Mouse (Mus musculus) hindbrain, embryonic 11.5 days (tissue): Measurements from ENCODE around the gene Tgm7. TPM values are rescaled to one million over a fixed set of nuclear protein-coding genes. Genes with fewer than 3 reads are reported as not detected.
A peak's percentile ranks its signal among the peaks of the same experiment; 100 is the strongest.

Source experiments
- ATAC-seq: fragments of 200-750 bp; cut with Nextera tagmentation; 2 replicates; pipeline ENCODE4 v1.8.0; 2017; ENCODE audit warnings: mild to moderate bottlenecking, moderate TSS enrichment, moderate library complexity; ENCODE audit not compliant: low FRiP score
- DNase-seq: peaks from one replicate; pipeline ENCODE4 v3.0.0-alpha.2; 2015; ENCODE audit warnings: low spot score
- H3K27ac ChIP-seq: fragments of 300-500 bp; sonication (generic); 2 replicates; pipeline ENCODE4 v1.5.1; 2014; ENCODE audit warnings: mild to moderate bottlenecking, low read depth, low read length
- H3K27me3 ChIP-seq: fragments of 300-500 bp; sonication (generic); 2 replicates; pipeline ENCODE4 v1.6.1; 2014; ENCODE audit warnings: mild to moderate bottlenecking, low read length, moderate library complexity, mixed read lengths; ENCODE audit not compliant: control insufficient read depth, insufficient read depth
- H3K36me3 ChIP-seq: fragments of 300-500 bp; sonication (generic); 2 replicates; pipeline ENCODE4 v1.6.1; 2014; ENCODE audit warnings: mild to moderate bottlenecking, low read length, moderate library complexity, mixed read lengths; ENCODE audit not compliant: control insufficient read depth, insufficient read depth
- H3K4me1 ChIP-seq: fragments of 300-500 bp; sonication (generic); replicated peaks from 2 replicates; pipeline ENCODE4 v1.6.1; 2014; ENCODE audit warnings: low read length, mixed read lengths; ENCODE audit not compliant: control insufficient read depth, insufficient read depth
- H3K4me2 ChIP-seq: fragments of 300-500 bp; sonication (generic); replicated peaks from 2 replicates; pipeline ENCODE4 v1.6.1; 2014; ENCODE audit warnings: mild to moderate bottlenecking, low read depth, low read length
- H3K4me3 ChIP-seq: fragments of 300-500 bp; sonication (generic); 2 replicates; pipeline ENCODE4 v1.5.1; 2014; ENCODE audit warnings: low read depth, low read length
- H3K9ac ChIP-seq: fragments of 300-500 bp; sonication (generic); 2 replicates; pipeline ENCODE4 v1.6.1; 2014; ENCODE audit warnings: low read depth, low read length
- H3K9me3 ChIP-seq: fragments of 300-500 bp; sonication (generic); 2 replicates; pipeline ENCODE4 v1.6.1; 2016; ENCODE audit warnings: low read length; ENCODE audit not compliant: control insufficient read depth
- WGBS: fragments of 180-500 bp; shearing (Covaris S2); extraction: QIAGEN DNeasy Blood & Tissue Kit; methylation state at CpG from one replicate; pipeline ENCODE4 v1.1.7; 2014; 5-methylcytosine and 5-hydroxymethylcytosine counted together
- polyA plus RNA-seq: library from polyadenylated mRNA; unstranded; fragments of >200 nt; fragmentation: Nextera tagmentation; extraction: Ambion mirVana; gene quantifications from 2 replicates; pipeline ENCODE4 v1.2.1, GENCODE M21; 2014

Tgm7 gene
- polyA plus RNA-seq: not detected in 2 replicates

DNA sequence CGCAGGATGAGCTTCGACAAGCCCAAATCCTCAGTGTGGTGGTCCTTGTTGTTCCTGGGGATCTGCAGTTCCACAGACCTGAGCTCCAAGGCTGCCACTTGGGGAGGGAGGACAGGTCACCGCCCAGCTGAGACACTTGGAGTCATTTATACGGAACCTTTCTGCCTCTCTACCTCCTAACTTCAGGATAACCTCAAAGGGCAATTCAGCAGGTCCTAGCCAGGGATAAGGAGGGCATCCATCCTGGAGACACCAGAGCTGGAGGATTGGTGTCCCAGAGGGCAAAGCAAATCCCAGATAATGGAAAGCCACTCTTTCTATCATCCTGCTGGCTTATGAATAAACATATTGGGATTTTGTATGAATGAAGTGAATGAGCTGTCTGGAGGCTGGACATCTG is at the start of gene Tgm7:
Gene Tgm7, minus strand, starts transcription at position 101 of the 400 bp plus-strand sequence.
- DNase-seq: no peak
- no peak within 1 kb of the TSS for H3K9ac ChIP-seq
- ATAC-seq: no peak
- no peak within 1 kb of the TSS for H3K4me3 ChIP-seq
- no peaks in the 10 kb centered on the region for H3K27me3 ChIP-seq
- H3K36me3 ChIP-seq: no peaks in the 10 kb centered on the region
- H3K27ac ChIP-seq: no peak within 1 kb of the TSS
- WGBS: 88% methylated on average over 4 of the region's 4 CpGs
- H3K4me2 ChIP-seq: no peak within 1 kb of the TSS
- no peaks in the 10 kb centered on the region for H3K4me1 ChIP-seq
- H3K9me3 ChIP-seq: no peaks in the 10 kb centered on the region

DNA sequence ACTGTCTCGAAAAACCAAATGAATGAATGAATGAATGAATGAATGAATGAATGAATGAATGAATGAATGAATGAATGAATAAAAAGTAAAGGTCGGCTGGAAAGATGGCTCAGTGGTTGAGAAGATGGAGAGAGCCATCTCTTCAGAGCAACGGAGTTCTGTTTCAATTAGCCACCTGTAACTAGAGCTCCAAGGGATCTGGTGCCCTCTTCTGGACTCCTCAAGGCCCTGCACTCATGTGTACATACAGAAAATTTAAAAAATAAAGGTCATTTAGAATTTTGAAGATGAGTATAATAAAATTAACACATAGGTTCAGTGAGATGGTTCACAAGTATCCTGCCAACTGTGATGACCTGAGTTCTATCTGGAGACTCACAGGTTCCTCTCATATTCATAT is 43.5 kb upstream of the Tgm7 start:
- no peaks in the 10 kb centered on the region for H3K4me1 ChIP-seq
- H3K9ac ChIP-seq: no peak overlapping the region
- WGBS: 86% methylated on average over 3 of the region's 3 CpGs
- no peak overlapping the region for H3K4me2 ChIP-seq
- H3K27ac ChIP-seq: no peak overlapping the region
- ATAC-seq: no peak
- peaks cover 3% of the 10 kb centered on the region; the same call in 1 of the 2 replicates for H3K36me3 ChIP-seq
- no peak for DNase-seq
- no peaks in the 10 kb centered on the region for H3K9me3 ChIP-seq
- no peaks in the 10 kb centered on the region for H3K27me3 ChIP-seq
- no peak overlapping the region for H3K4me3 ChIP-seq

DNA sequence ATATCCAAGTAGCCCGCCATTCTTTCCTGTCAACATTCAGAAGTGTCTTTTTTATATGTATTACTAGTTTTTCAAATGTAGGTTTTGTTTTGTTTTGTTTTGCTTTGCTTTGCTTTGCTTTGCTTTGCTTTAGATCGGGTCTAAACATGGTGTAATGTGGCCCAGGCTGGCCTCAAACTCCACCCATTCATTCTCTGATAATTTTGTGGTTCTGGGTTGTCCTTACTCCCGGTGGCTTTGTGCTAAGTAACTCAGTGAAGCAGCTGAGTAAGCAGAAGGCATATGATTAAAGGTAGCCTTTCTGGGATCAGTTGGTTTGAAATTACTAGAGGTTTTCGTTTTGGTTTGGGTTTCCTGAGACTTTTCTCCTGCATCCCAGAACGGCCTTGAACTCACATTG is 40.1 kb upstream of the Tgm7 start:
- Histone ChIP-seq H3K4me3 (no peak overlapping the region), H3K4me1 (no peaks in the 10 kb centered on the region), H3K9me3 (no peaks in the 10 kb centered on the region), H3K36me3 (no peaks in the 10 kb centered on the region), H3K9ac (no peak overlapping the region), H3K27me3 (no peaks in the 10 kb centered on the region), H3K27ac (no peak overlapping the region), H3K4me2 (no peak overlapping the region)
- no peak for DNase-seq
- no peak for ATAC-seq
- 85% methylated on average over 5 of the region's 5 CpGs for WGBS

DNA sequence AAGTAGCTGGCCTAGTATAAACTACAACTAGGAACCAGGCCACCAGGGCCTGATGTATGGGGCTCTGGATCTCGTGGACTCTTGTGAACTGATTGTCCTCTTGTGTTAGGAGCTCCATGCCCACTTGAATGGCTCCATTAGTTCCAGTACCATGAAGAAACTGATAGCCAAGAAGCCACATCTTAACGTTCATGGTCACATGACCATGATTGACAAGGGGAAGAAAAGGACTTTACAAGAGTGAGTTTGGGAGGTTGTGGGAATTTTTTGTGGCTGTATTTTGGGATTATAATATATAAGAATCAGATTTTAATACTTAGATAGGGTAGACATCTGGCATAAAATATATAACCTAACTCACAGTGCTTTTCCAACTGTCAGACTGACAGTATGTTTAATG is 32.8 kb upstream of the Tgm7 start:
- WGBS: 59% methylated on average over 2 of the region's 2 CpGs
- Histone ChIP-seq H3K4me1 (peaks cover 5% of the 10 kb centered on the region; the same call in 1 of the 2 replicates), H3K27ac (no peak overlapping the region), H3K9ac (no peak overlapping the region), H3K27me3 (no peaks in the 10 kb centered on the region), H3K36me3 (0 out of 2 replicates have a peak, but pooled peaks cover 5% of the 10 kb centered on the region), H3K9me3 (no peaks in the 10 kb centered on the region), H3K4me2 (no peak overlapping the region), H3K4me3 (no peak overlapping the region)
- no peak for DNase-seq
- no peak for ATAC-seq

DNA sequence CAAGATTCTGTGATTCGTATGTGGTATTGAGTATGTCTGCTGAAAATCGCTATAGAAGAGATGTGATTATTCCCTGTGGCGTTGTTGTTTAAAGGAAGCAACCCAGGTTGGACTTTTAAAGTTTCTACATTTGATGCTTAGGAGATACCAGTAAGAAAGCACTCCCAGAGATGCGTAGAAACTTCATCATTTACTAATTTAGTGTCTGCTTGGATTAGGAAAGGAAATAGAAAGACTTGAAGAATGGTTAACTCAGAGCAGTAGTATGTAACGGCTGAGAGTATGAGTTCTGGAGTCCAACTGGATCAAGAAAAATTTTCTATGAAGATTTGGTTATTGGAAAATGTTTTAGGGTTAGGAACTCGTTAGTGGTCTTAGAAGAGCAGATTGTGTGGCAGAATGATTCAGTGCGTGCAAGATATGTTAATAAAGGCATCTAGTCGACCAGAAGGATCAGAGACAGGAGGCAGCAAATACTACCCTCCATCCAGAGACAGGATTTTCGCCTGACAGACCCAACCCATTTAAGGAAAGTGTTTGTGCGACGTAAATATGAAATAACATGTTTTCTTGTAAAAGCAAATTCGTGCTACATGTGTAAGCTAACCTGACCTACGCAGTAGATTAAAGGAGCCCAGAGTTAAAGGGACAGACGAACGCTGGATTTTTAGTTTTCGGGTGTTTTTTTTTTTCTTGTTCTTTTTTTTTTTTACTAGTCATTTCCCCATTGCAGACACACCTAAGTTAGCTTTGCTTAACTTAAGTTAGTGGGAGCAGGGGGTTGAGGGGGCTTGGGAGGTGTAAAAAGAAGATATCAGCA is 31.8 kb upstream of the Tgm7 start:
- Histone ChIP-seq H3K36me3 (0 out of 2 replicates have a peak, but pooled peaks cover 5% of the 10 kb centered on the region), H3K27me3 (no peaks in the 10 kb centered on the region), H3K9ac (peak overlapping the region; percentile 83), H3K4me2 (peak overlapping the region; percentile 62), H3K4me3 (peak overlapping the region; percentile 60), H3K9me3 (no peaks in the 10 kb centered on the region), H3K27ac (no peak overlapping the region), H3K4me1 (peaks cover 5% of the 10 kb centered on the region; the same call in 1 of the 2 replicates)
- ATAC-seq (no peak), DNase-seq (no peak)
- WGBS: 79% methylated on average over 16 of the region's 16 CpGs

DNA sequence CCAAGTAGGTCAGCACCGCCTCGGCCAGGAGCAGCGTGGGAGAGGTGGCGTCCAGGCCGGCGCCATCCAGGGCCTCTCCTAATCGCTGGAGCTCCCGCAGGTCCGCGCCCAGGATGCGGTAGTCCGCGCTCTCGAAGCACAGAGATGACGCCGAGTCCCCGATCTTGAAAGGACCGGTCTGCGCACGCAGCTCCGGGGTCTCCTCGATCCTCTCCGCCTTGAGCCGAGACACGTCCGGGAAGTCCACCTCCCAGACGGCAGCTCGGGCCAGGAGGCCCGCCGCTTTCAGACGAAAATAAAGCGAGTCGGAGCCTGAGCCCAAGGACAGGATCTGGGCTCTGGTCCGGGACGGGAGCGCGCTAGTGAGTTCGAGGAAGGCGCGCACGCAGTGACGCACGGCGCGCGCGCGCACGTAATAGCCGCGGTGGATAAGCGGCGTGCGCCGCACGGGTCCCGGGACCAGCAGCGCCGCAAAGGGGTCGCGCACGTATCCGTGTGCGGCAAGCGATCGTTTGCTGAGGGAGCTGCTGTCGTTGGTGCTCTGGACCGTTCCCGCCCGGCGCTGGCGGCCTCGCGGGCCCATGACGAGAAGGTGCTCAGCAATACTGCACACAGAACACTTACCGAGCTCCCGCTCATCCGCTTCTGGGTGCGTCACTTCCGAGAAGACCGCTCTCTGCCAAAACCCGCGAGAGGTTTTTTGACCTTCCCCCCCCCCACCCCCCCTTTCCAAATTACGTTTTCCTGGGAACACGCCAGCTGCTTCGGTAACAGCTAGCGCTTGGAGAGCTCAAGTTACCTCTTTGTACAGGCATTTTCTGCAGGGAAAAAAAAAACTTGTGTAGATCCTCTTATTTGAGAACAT is 30.7 kb upstream of the Tgm7 start, which contains the start of the genes Adal and Lcmt2:
Gene Adal, plus strand, starts transcription at position 411 of the 865 bp plus-strand sequence.
Gene Lcmt2, minus strand, starts transcription at position 636 of the 865 bp plus-strand sequence.
- peak within 1 kb of the TSS; percentile 62 for H3K4me2 ChIP-seq
- H3K27ac ChIP-seq: peak within 1 kb of the TSS; percentile 95
- DNase-seq (peak; percentile 95), ATAC-seq (peak; percentile 96)
- peak within 1 kb of the TSS; percentile 60 for H3K4me3 ChIP-seq
- no peaks in the 10 kb centered on the region for H3K9me3 ChIP-seq
- peak within 1 kb of the TSS; percentile 83 for H3K9ac ChIP-seq
- 0 out of 2 replicates have a peak, but pooled peaks cover 5% of the 10 kb centered on the region for H3K36me3 ChIP-seq
- under 1% methylated on average over 70 of the region's 87 CpGs for WGBS
- H3K27me3 ChIP-seq: no peaks in the 10 kb centered on the region
- H3K4me1 ChIP-seq: peaks cover 5% of the 10 kb centered on the region; the same call in 1 of the 2 replicates

DNA sequence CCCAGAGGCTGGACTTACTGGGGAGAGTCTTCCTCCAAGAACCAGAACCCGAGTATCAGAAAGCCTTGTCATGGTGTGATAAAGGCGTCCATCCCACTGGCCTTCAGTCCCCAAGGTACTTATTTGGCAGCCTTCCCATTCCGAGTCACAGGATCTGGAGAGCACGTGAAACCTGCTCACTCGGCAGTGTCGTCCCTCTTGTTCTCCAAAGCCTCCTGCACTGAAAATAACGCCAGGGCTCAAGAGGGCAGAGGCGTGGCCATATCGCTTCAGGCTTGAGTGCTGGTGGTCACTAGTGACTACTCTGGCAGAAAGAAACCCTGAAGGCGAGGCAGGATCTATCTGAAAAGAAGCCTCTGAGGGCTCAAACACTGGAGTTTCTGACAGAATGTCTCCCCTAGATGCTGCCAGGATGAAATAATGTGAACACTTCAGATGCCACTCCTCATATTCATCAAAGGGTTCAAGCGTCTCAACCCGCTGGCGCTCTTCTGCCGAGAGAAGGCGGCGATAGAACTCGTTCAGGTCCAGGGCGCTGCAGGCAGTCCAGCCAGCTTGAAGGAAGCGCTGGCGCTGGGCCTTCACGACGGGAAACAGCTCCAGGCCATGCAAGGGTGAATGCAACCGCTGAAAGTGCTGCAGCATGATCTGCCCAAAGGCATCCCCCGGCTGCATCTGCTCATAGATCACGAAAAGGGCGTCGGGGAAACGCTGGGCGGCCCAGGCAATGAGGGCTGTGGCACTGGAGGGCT is 29.8 kb upstream of the Tgm7 start:
- Histone ChIP-seq H3K9me3 (no peaks in the 10 kb centered on the region), H3K9ac (peak overlapping the region; percentile 83), H3K4me2 (peak overlapping the region; percentile 62), H3K4me1 (peaks cover 5% of the 10 kb centered on the region; the same call in 1 of the 2 replicates), H3K27ac (peak overlapping the region; percentile 95), H3K27me3 (no peaks in the 10 kb centered on the region), H3K4me3 (peak overlapping the region; percentile 60), H3K36me3 (0 out of 2 replicates have a peak, but pooled peaks cover 5% of the 10 kb centered on the region)
- DNase-seq (no peak), ATAC-seq (peak; percentile 17)
- WGBS: 58% methylated on average over 29 of the region's 29 CpGs

DNA sequence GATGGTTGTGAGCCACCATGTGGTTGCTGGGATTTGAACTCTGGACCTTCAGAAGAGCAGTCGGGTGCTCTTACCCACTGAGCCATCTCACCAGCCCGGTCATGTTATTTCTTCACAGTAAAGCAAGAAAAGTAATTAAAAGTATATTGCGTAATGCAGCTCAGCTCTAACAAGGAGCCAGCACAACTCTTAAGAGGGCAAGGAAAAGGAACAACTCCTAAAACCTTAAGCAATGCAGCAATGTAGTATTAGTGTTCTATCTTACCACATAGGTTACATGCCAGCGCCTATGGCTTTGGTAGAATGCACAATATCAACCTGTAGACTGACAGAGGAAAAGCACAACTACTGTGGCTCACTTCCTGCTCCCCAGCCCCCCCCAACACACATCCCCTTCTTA is 27.8 kb upstream of the Tgm7 start:
- H3K4me2 ChIP-seq: no peak overlapping the region
- H3K36me3 ChIP-seq: 0 out of 2 replicates have a peak, but pooled peaks cover 5% of the 10 kb centered on the region
- no peaks in the 10 kb centered on the region for H3K27me3 ChIP-seq
- H3K4me1 ChIP-seq: peaks cover 5% of the 10 kb centered on the region; the same call in 1 of the 2 replicates
- H3K9ac ChIP-seq: no peak overlapping the region
- H3K27ac ChIP-seq: no peak overlapping the region
- no peak for ATAC-seq
- DNase-seq: no peak
- H3K9me3 ChIP-seq: no peaks in the 10 kb centered on the region
- WGBS: 93% methylated on average over 4 of the region's 4 CpGs
- H3K4me3 ChIP-seq: no peak overlapping the region
